Mouse (Mus musculus) kidney, embryonic 15.5 days (tissue): ENCODE data around the gene Paqr4. TPM values are rescaled to one million over a fixed set of nuclear protein-coding genes. Genes with fewer than 3 reads are reported as not detected.

Source experiments
- polyA plus RNA-seq: library from polyadenylated mRNA; unstranded; fragments of >200 nt; fragmentation: Nextera tagmentation; extraction: Ambion mirVana; gene quantifications from 2 replicates; pipeline ENCODE4 v1.2.1, GENCODE M21; 2015

The Paqr4 gene
- polyA plus RNA-seq, 1 experiment from 2014 or later = 23.8 TPM

Other genes with a start within 250 kb of the Paqr4 start
- gene Zfp213, start 176.6 kb downstream of the Paqr4 start, polyA plus RNA-seq = 20.9 and 22.8 TPM in 2 replicates
- 16.3 and 16.5 TPM in 2 replicates for gene Zfp13, start 141.4 kb downstream of the Paqr4 start, polyA plus RNA-seq
- gene Zscan10, start 140.0 kb downstream of the Paqr4 start, polyA plus RNA-seq = not detected in 2 replicates
- 1.1 and 1.3 TPM in 2 replicates for gene Mmp25, start 95.6 kb downstream of the Paqr4 start, polyA plus RNA-seq
- gene Bicdl2, start 80.4 kb downstream of the Paqr4 start, polyA plus RNA-seq = 1.3 and 1.5 TPM in 2 replicates
- gene Hcfc1r1, start 67.3 kb downstream of the Paqr4 start, polyA plus RNA-seq = 63.2 and 69.5 TPM in 2 replicates
- 52.4 and 53.4 TPM in 2 replicates for gene Thoc6, start 67.0 kb downstream of the Paqr4 start, polyA plus RNA-seq
- 27.5 and 29.5 TPM in 2 replicates for gene Tnfrsf12a, start 63.4 kb downstream of the Paqr4 start, polyA plus RNA-seq
- gene Cldn6, start 61.6 kb downstream of the Paqr4 start, polyA plus RNA-seq = 189 and 191 TPM in 2 replicates
- gene Cldn9, start 56.8 kb downstream of the Paqr4 start, polyA plus RNA-seq = 51.2 and 53.1 TPM in 2 replicates
- 0.14 and 0.88 TPM in 2 replicates for gene 1520401A03Rik, start 18.1 kb downstream of the Paqr4 start, polyA plus RNA-seq
- gene Pkmyt1, start 14.5 kb downstream of the Paqr4 start, polyA plus RNA-seq = 48.4 and 56.3 TPM in 2 replicates
- gene Kremen2, start 5.0 kb upstream of the Paqr4 start, polyA plus RNA-seq = 1.9 and 2.2 TPM in 2 replicates
- 89.5 and 91.0 TPM in 2 replicates for gene Flywch1, start 30.7 kb upstream of the Paqr4 start, polyA plus RNA-seq
- 35.0 and 37.4 TPM in 2 replicates for gene Flywch2, start 45.2 kb upstream of the Paqr4 start, polyA plus RNA-seq
- gene Srrm2, start 49.7 kb upstream of the Paqr4 start, polyA plus RNA-seq = 496 and 536 TPM in 2 replicates
- gene Elob, start 88.3 kb upstream of the Paqr4 start, polyA plus RNA-seq = 999 and 1,052 TPM in 2 replicates
- gene Prss33, start 95.2 kb upstream of the Paqr4 start, polyA plus RNA-seq = 0.18 TPM in 1 of 2 replicates, not detected in the other
- gene Prss32, start 103.0 kb upstream of the Paqr4 start, polyA plus RNA-seq = 1.8 TPM in 1 of 2 replicates, not detected in the other
- 3.2 and 3.3 TPM in 2 replicates for gene Prss41, start 103.3 kb upstream of the Paqr4 start, polyA plus RNA-seq
- not detected in 2 replicates for gene Prss21, start 127.2 kb upstream of the Paqr4 start, polyA plus RNA-seq
- gene Dcpp1, start 140.0 kb upstream of the Paqr4 start, polyA plus RNA-seq = not detected in 2 replicates
- gene Dcpp2, start 140.0 kb upstream of the Paqr4 start, polyA plus RNA-seq = not detected in 2 replicates
- not detected in 2 replicates for gene Dcpp3, start 176.6 kb upstream of the Paqr4 start, polyA plus RNA-seq
- not detected in 2 replicates for gene Sbp, start 200.8 kb upstream of the Paqr4 start, polyA plus RNA-seq
- not detected in 2 replicates for gene Sbpl, start 214.4 kb upstream of the Paqr4 start, polyA plus RNA-seq
- gene Prss30, start 239.7 kb upstream of the Paqr4 start, polyA plus RNA-seq = 0.18 and 0.23 TPM in 2 replicates